Mouse (Mus musculus) bone marrow macrophage, adult 2 months (primary cell): ENCODE measurements around the gene Lmna. TPM values are rescaled to one million over a fixed set of nuclear protein-coding genes. Genes with fewer than 3 reads are reported as not detected.
A peak's percentile ranks its signal among the peaks of the same experiment; 100 is the strongest.

ENCODE experiments used
- H3K27ac ChIP-seq: 2 replicates; pipeline ENCODE4 v1.5.1; 2012; ENCODE audit warnings: low read depth, low read length; ENCODE audit not compliant: insufficient read depth
- H3K4me1 ChIP-seq: 2 replicates; pipeline ENCODE4 v1.6.1; 2012; ENCODE audit warnings: low read length; ENCODE audit not compliant: control insufficient read depth, insufficient read depth
- H3K4me3 ChIP-seq: 2 replicates; pipeline ENCODE4 v1.5.1; 2012; ENCODE audit warnings: mild to moderate bottlenecking, low read length, moderate library complexity; ENCODE audit not compliant: insufficient read depth
- CTCF ChIP-seq: IDR thresholded peaks from 2 replicates; pipeline ENCODE4 v1.5.1; 2012; ENCODE audit warnings: low read depth, mild to moderate bottlenecking, low read length, moderate library complexity
- POLR2A ChIP-seq: IDR thresholded peaks from 2 replicates; pipeline ENCODE4 v1.6.1; 2012; ENCODE audit warnings: mild to moderate bottlenecking, low read depth, low read length, borderline replicate concordance
- polyA plus RNA-seq: library from polyadenylated mRNA; stranded (reverse); fragments of >200 nt; gene quantifications from 2 replicates; pipeline ENCODE4 v1.2.4, GENCODE M21; 2012; ENCODE audit not compliant: missing spikeins, insufficient read depth, insufficient read length

Gene Lmna
- polyA plus RNA-seq, 1 experiment = 126 TPM

DNA sequence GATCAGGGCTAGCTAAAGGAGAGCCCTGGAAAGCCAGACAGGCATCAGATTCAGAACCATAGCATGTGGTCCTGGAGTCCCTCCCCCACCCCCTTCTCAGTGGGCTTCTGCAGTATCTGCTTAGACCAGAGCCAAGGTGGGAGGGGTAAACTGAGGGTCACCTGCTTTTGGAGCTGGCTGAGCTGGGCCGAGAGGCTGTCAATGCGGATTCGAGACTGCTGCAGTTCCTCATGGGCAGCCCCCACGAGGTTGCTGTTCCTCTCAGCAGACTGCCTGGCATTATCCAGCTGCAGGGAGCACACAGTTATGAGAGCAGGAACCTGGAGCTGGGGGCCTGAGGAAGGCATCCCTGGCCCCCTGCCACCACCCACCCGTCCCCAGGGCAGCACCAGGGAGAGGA is 23.7 kb downstream of the Lmna start:
- Histone ChIP-seq H3K4me1 (peaks cover 26% of the 10 kb centered on the region), H3K4me3 (no peak overlapping the region), H3K27ac (no peak overlapping the region)
- no peak for TF ChIP-seq POLR2A
- no peak for TF ChIP-seq CTCF

GRCm38 (mm10) chr3:88484597-88485316 is 25.0 kb downstream of the Lmna start:
- H3K4me1 ChIP-seq = peaks cover 13% of the 10 kb centered on the region
- no peak overlapping the region for H3K27ac ChIP-seq
- H3K4me3 ChIP-seq = no peak overlapping the region
- TF ChIP-seq POLR2A = no peak
- TF ChIP-seq CTCF = no peak

GRCm38 (mm10) chr3:88483621-88484020 is 26.1 kb downstream of the Lmna start:
- no peak overlapping the region for H3K4me3 ChIP-seq
- H3K27ac ChIP-seq = no peak overlapping the region
- TF ChIP-seq CTCF (peak; percentile 75), POLR2A (no peak)
- H3K4me1 ChIP-seq = peaks cover 2% of the 10 kb centered on the region

DNA sequence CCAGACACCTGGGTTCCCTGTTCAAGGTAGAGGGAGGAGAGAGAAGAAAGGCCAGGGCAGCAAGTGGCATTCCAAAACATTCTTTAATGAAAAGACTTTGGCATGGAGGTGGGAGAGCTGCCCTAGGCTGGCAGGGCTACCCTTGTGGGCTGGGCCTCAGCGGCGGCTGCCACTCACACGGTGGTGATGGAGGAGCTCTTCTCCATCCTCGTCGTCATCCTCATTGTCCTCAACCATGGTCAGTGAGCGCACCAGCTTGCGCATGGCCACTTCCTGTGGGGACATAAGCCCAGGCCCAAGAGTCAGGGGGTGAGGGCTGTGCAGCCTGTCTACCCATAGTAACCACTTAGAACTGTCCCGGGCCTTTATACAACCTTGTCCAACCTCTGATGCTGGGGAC is 26.6 kb downstream of the Lmna start:
- TF ChIP-seq POLR2A = no peak
- no peak for TF ChIP-seq CTCF
- Histone ChIP-seq H3K4me3 (no peak overlapping the region), H3K4me1 (no peaks in the 10 kb centered on the region), H3K27ac (no peak overlapping the region)

- no peaks in the 10 kb centered on the region for H3K4me1 ChIP-seq
- TF ChIP-seq POLR2A = no peak
- TF ChIP-seq CTCF = no peak
- H3K4me3 ChIP-seq = no peak overlapping the region
- H3K27ac ChIP-seq = no peak overlapping the region
These were observed 27.4 kb downstream of the Lmna start for GRCm38 (mm10) chr3:88482336-88482735.

DNA sequence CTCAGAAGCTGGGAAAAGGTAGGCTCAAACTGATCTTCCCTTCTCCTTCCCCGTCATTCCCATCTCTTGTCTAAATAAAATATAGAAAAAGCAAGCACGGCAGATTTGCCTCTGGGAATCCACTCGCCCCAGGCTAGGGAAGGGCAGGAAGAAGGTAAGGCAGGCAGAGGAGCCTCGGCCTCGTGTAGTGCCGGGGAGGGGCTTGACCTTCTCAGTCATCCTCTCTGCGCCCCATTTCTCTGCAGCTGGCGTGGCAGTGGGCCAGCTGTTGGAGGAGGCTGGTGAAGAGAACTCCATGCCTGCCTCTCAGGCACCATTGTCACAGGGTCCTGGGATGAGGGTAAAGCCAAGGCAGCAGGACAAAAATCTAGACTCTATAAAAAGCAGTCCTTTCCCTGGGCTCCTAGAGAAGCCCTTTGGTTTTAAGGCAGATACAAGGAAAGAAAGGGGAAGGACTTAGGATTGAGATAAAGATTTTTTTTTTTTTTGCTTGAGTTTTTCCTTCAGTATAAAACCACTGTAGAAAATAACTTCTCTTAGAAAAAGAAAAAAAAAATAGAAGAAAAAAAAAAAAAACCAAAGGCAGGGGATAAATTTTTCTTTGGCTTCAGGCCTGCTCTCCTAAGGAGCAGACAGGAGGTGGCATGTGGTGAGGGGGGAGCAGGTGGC is 28.2 kb downstream of the Lmna start:
- H3K27ac ChIP-seq = no peak overlapping the region
- 0 out of 2 replicates have a peak, but pooled peaks cover 2% of the 10 kb centered on the region for H3K4me1 ChIP-seq
- H3K4me3 ChIP-seq = no peak overlapping the region
- TF ChIP-seq CTCF (no peak), POLR2A (no peak)

DNA sequence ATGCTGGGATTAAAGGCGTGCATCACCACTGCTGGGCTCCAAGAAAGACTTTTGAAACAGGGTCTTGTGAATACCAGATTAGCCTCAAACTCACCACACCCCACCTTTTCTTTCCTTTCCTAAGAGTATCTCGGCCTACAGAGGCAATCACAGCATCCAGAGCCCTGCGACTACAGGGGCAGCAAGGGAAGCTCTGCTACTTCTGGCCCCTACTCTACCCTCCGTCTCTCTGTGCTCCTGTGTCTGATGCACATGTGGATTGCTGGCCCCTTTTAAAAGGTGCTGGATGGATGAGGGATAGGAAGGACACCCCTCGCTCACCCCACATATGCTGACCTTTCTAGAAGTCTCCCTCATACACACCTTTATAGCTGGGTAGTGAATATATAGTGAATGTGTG is 29.1 kb downstream of the Lmna start:
- TF ChIP-seq POLR2A = no peak
- Histone ChIP-seq H3K4me1 (0 out of 2 replicates have a peak, but pooled peaks cover 2% of the 10 kb centered on the region), H3K27ac (no peak overlapping the region), H3K4me3 (no peak overlapping the region)

DNA sequence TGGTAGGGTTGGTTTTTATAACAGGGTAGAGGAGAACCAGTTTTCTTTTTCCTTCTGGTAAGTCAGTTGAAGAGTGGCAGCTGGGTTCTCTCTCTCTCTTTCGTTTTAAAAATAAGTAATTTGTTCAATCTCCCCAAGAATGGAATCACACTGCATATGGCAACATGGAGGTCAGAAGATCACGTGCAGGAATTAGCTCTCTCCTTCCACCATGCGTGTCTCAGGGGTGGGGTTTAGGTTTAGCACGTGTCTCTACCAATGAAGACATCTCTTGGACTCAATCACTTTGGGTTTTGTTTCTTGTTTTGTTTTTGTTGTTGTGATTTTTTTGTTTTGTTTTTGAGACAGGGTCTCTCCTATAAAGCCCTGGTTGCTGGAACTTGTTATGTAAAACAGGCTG is 29.9 kb downstream of the Lmna start:
- TF ChIP-seq POLR2A (no peak), CTCF (no peak)
- 0 out of 2 replicates have a peak, but pooled peaks cover 2% of the 10 kb centered on the region for H3K4me1 ChIP-seq
- H3K4me3 ChIP-seq = no peak overlapping the region
- H3K27ac ChIP-seq = no peak overlapping the region

DNA sequence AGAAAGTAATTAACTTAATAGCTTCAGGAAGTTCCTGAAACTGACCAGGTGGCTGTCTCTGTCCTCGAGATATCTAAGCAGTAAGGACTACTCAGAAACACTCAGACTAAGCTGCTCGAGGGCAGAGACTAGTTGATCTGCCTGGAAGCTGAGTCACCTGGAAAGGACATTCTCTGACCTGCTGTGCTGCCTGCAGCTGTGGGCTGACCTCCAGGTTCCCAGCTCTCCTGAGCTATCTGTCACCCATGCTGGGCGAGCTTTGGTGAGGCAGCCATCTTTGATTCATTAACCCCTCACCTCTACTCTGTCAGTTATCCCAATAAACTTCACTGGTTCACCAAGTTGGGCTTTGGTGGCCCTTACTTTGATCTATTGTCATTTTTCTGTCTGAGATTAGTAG is 30.6 kb downstream of the Lmna start:
- H3K4me3 ChIP-seq = no peak overlapping the region
- TF ChIP-seq POLR2A (no peak), CTCF (no peak)

GRCm38 (mm10) chr3:88477735-88478134 is 32.0 kb downstream of the Lmna start:
- 0 out of 2 replicates have a peak, but pooled peaks cover 2% of the 10 kb centered on the region for H3K4me1 ChIP-seq
- TF ChIP-seq CTCF (peak; percentile 71), POLR2A (no peak)
- H3K4me3 ChIP-seq = no peak overlapping the region
- no peak overlapping the region for H3K27ac ChIP-seq

More for the DNA sequence above, 30.6 kb downstream of the Lmna start:
- 0 out of 2 replicates have a peak, but pooled peaks cover 2% of the 10 kb centered on the region for H3K4me1 ChIP-seq
- H3K27ac ChIP-seq = no peak overlapping the region
